Mouse (Mus musculus): ENCODE results near the gene AL607142.1. TPM values are rescaled to one million over a fixed set of nuclear protein-coding genes. Genes with fewer than 3 reads are reported as not detected.

The AL607142.1 gene
- not detected in 2 replicates for polyA plus RNA-seq (2016; fragmentation: Nextera tagmentation; extraction: Ambion mirVana)

DNA sequence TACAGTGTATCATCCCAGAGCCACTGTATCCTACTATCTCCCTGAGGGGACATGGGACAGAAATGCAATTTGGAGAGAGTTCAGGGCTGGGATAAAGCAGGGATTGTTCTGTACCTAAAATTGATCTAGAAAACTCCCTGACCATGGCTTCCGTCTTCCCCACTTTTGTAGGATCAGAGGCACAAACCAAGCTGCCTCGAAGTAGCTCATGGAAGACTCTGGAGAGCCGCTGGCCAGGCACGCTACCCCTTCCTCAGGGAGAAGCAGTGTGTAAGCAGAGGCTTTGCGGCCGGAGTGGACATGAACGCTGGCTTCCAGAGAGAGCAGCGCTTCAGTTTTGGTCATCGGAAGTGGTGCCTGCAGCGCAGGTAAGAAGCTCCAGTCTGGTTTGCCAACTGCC is at the start of gene AL607142.1:
AL607142.1 (plus strand) TSS at position 301 of the 400 bp plus-strand sequence.
- no peaks in the 10 kb centered on the region for H3K4me1 ChIP-seq
- no peak within 1 kb of the TSS for H3K9ac ChIP-seq
- H3K4me2 ChIP-seq (replicated peaks): no peak within 1 kb of the TSS
- H3K4me3 ChIP-seq: no peak within 1 kb of the TSS
- H3K36me3 ChIP-seq: no peaks in the 10 kb centered on the region
- H3K9me3 ChIP-seq: no peaks in the 10 kb centered on the region
- 87% methylated on average over 10 of the region's 10 CpGs for WGBS
- no peak within 1 kb of the TSS for H3K27ac ChIP-seq
- peaks cover 4% of the 10 kb centered on the region; the same call in 1 of the 2 replicates for H3K27me3 ChIP-seq
- no peak for ATAC-seq (ENCODE audit: insufficient number of reproducible peaks, insufficient read depth, low FRiP score, low TSS enrichment)

DNA sequence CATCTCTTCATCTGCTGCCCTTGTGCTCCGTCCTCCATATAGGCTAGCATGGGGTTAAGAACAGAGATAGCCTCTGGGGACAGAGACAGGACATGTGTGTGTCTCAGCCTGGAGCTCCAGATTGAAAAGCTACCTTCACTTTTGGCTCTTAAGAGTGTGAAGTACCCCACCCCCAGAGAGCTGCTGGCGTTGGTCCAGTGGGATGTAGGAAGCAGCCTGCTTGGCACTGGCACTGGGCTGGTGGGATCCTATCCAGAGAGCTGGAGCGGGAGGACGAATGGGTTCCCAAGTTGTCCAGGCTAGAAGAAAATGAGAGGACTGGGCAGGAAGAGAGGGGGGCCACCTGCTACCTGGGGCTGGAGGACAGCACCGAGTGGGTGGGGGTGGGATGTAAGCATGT is 46.4 kb upstream of the AL607142.1 start:
- H3K4me1 ChIP-seq: 0 out of 2 replicates have a peak, but pooled peaks cover 5% of the 10 kb centered on the region
- H3K36me3 ChIP-seq: no peaks in the 10 kb centered on the region
- H3K9me3 ChIP-seq: no peaks in the 10 kb centered on the region
- no peak overlapping the region for H3K4me2 ChIP-seq (replicated peaks)
- WGBS: 84% methylated on average over 5 of the region's 5 CpGs
- ATAC-seq (ENCODE audit: insufficient number of reproducible peaks, insufficient read depth, low FRiP score, low TSS enrichment): no peak
- no peak overlapping the region for H3K9ac ChIP-seq
- H3K27ac ChIP-seq: no peak overlapping the region
- no peak overlapping the region for H3K4me3 ChIP-seq
- no peaks in the 10 kb centered on the region for H3K27me3 ChIP-seq

DNA sequence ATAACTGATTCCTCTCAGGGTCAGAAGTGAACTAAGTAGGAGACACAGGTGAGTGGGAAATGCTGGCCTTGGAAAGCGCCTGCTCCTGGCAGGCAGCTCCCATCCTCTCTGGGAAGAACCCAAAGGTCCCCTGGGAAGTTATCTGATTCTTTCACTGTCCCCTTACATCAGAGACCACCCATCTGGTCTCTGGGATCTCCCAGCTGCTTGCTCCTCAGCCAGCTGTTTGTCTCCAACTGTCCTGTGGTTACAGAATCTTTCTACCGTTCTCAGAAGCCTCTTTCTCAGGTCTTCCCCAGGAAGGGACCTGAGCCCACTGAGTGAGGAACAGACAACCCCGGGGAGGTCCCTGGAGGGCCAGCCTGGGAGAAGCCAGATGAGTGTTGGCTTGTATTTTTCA is 42.4 kb upstream of the AL607142.1 start:
- no peak for ATAC-seq (ENCODE audit: insufficient number of reproducible peaks, insufficient read depth, low FRiP score, low TSS enrichment)

DNA sequence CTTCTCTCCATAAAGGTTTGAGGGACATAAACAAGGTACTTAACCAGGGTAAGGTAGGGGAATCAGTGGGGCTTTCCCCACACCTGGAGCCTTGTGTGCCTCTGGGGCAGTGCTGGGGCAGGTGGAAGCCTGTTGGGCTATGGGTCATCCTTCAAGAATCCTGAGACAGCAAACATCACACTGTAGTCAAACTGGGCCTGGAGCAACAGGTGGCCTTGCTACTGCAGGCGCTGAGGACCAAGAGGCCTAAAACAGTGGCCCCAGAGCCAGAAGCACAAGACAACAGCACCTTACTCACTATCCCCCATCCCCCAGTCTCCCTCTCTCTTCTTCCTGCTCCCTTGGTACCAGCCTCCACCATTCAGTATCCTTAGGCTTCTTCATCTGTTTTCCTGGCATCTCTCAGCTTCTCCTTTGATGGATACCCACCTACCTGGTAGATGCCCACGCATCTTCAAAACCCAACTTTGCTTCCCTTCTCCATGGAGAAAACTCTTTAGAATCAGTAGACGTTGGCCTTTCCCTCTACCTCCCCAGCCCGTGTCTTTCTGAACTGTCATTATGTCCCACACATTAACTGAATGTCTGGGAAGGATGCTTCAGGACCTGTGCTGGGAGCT is 41.5 kb upstream of the AL607142.1 start:
- WGBS: 86% methylated on average over 4 of the region's 4 CpGs
- Histone ChIP-seq H3K9ac (no peak overlapping the region), H3K27ac (no peak overlapping the region), H3K27me3 (no peaks in the 10 kb centered on the region), H3K4me3 (no peak overlapping the region), H3K4me2 (replicated peaks) (no peak overlapping the region), H3K36me3 (no peaks in the 10 kb centered on the region), H3K9me3 (no peaks in the 10 kb centered on the region), H3K4me1 (no peaks in the 10 kb centered on the region)
- no peak for ATAC-seq (ENCODE audit: insufficient number of reproducible peaks, insufficient read depth, low FRiP score, low TSS enrichment)

More for the DNA sequence above, 42.4 kb upstream of the AL607142.1 start:
- 65% methylated on average over 3 of the region's 3 CpGs for WGBS
- no peak overlapping the region for H3K4me3 ChIP-seq
- no peaks in the 10 kb centered on the region for H3K9me3 ChIP-seq
- H3K9ac ChIP-seq: no peak overlapping the region
- H3K27me3 ChIP-seq: no peaks in the 10 kb centered on the region
- H3K36me3 ChIP-seq: no peaks in the 10 kb centered on the region
- H3K27ac ChIP-seq: no peak overlapping the region
- no peak overlapping the region for H3K4me2 ChIP-seq (replicated peaks)
- 0 out of 2 replicates have a peak, but pooled peaks cover 5% of the 10 kb centered on the region for H3K4me1 ChIP-seq

DNA sequence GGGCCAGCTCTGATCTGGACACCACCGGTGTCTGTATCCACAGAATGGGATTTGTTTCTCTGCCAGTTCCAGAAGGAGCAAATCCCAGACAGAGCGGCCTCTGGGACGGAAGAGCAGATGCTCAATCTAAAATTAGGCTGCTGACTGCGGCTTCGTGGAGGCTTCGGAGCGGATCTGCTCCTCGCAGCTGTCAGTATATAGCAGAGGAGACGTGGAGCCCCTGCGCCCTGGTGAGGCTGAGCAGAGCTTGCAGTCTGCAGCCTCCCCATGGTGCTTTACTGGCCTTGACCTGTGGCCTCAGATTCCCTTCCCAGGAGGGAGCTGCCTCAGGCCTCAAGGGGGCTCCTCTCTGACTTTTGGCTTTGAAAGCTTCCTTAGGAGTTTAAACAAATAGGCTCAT is 40.7 kb upstream of the AL607142.1 start:
- ATAC-seq (ENCODE audit: insufficient number of reproducible peaks, insufficient read depth, low FRiP score, low TSS enrichment): no peak
- H3K4me1 ChIP-seq: no peaks in the 10 kb centered on the region
- 49% methylated on average over 10 of the region's 10 CpGs for whole genome bisulfite sequencing

GRCm38 (mm10) chr4:120027671-120028070 is 37.1 kb upstream of the AL607142.1 start:
- 72% methylated on average over 1 of the region's 1 CpGs for WGBS
- Histone ChIP-seq H3K27me3 (peaks cover 26% of the 10 kb centered on the region), H3K4me2 (replicated peaks) (no peak overlapping the region), H3K4me3 (no peak overlapping the region), H3K36me3 (no peaks in the 10 kb centered on the region), H3K9ac (no peak overlapping the region), H3K4me1 (no peaks in the 10 kb centered on the region), H3K27ac (no peak overlapping the region), H3K9me3 (no peaks in the 10 kb centered on the region)
- ATAC-seq (ENCODE audit: insufficient number of reproducible peaks, insufficient read depth, low FRiP score, low TSS enrichment): no peak

More for the DNA sequence above, 40.7 kb upstream of the AL607142.1 start:
- no peak overlapping the region for H3K9ac ChIP-seq
- no peaks in the 10 kb centered on the region for H3K36me3 ChIP-seq
- H3K4me3 ChIP-seq: no peak overlapping the region
- no peaks in the 10 kb centered on the region for H3K27me3 ChIP-seq
- H3K9me3 ChIP-seq: no peaks in the 10 kb centered on the region
- H3K27ac ChIP-seq: no peak overlapping the region
- H3K4me2 ChIP-seq (replicated peaks): no peak overlapping the region

DNA sequence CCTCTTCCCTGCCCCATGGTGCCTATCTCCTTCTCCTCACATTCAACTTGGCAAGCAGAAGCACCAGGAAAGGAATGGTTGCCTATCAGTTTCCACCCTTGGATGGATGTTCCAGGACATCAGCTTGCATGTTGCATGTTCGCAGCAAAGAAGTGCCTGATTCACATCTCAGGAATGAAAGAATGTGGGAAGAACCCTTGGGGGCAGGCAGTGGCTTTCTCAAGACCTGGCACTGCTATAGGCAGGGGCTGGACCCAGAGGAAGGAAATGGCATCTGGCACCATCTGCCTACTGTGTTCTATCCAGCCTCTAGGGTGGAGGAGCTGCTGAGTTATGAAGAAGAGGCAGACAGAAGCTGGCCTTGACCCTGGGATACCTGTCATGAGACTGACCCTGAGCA is 34.9 kb upstream of the AL607142.1 start:
- Histone ChIP-seq H3K27me3 (peaks cover 46% of the 10 kb centered on the region), H3K9me3 (no peaks in the 10 kb centered on the region), H3K36me3 (no peaks in the 10 kb centered on the region), H3K4me3 (no peak overlapping the region), H3K9ac (no peak overlapping the region), H3K4me2 (replicated peaks) (no peak overlapping the region), H3K4me1 (peaks cover 5% of the 10 kb centered on the region; the same call in 1 of the 2 replicates), H3K27ac (no peak overlapping the region)
- no peak for ATAC-seq (ENCODE audit: insufficient number of reproducible peaks, insufficient read depth, low FRiP score, low TSS enrichment)
- WGBS: 76% methylated on average over 1 of the region's 1 CpGs

DNA sequence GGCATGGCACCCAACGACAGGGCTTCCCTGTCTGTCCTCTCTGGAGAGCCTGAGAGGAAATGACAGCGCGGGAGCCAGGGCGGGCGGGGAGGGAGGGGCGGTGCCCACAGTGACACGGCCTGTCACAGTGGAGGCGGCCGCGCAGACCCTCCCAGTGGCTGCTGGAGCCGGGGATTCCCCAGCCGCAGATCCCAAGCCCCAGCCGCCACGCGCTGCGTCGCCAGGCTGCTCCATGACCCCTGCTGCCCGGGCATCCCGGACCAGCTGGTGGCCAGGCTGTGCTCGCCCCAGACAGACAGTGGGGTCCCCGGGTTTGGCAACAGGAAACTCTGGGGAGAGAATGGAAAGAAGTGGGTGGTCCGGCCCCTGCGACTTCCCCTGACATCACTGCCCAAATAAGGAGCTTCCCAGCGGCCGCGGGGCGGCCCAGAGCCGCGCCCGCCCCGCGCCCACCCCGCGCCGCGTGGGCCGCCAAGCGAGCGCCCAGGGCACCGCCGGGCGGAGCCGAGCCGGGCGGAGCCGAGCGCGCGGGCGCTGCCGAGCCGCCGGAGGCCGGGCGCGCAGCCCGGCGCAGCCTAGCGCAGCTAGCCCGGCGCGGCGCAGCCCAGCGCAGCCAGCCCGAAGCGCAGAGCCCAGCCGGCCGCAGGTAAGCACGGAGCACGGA is 32.3 kb upstream of the AL607142.1 start:
- Histone ChIP-seq H3K9me3 (no peaks in the 10 kb centered on the region), H3K4me3 (peak overlapping the region; percentile 45), H3K9ac (peak overlapping the region; percentile 54), H3K4me2 (replicated peaks) (peak overlapping the region; percentile 93), H3K27me3 (peaks cover 58% of the 10 kb centered on the region), H3K4me1 (peaks cover 5% of the 10 kb centered on the region; the same call in 1 of the 2 replicates), H3K36me3 (no peaks in the 10 kb centered on the region), H3K27ac (no peak overlapping the region)
- peak; percentile 54 for ATAC-seq (ENCODE audit: insufficient number of reproducible peaks, insufficient read depth, low FRiP score, low TSS enrichment)
- under 1% methylated on average over 61 of the region's 70 CpGs for WGBS

DNA sequence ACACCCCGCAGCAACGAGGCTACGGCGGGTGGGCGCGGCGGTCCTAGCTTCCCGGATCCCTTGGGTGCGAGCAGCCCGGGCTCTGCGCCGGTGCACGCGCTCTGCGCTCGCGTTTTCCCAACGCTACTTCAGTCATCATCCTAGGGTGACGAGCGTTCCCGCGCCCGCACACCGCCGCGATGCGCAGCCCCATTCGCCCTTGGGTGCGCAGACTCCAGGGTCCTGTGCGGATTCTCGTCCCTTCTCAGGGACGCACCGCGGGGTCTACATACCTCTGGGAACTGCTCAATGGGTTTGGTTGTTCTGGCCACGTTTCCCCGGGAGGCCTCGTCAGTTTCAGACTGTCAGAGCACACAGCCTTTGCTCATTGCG is 31.8 kb upstream of the AL607142.1 start:
- Histone ChIP-seq H3K4me3 (peak overlapping the region; percentile 45), H3K9me3 (no peaks in the 10 kb centered on the region), H3K4me1 (peaks cover 5% of the 10 kb centered on the region; the same call in 1 of the 2 replicates), H3K9ac (peak overlapping the region; percentile 54), H3K27me3 (peaks cover 58% of the 10 kb centered on the region), H3K27ac (no peak overlapping the region), H3K4me2 (replicated peaks) (peak overlapping the region; percentile 93), H3K36me3 (no peaks in the 10 kb centered on the region)
- WGBS: under 1% methylated on average over 38 of the region's 38 CpGs
- 0 out of 2 replicates have a peak, but pooled peaks have one; percentile 13 for ATAC-seq (ENCODE audit: insufficient number of reproducible peaks, insufficient read depth, low FRiP score, low TSS enrichment)

DNA sequence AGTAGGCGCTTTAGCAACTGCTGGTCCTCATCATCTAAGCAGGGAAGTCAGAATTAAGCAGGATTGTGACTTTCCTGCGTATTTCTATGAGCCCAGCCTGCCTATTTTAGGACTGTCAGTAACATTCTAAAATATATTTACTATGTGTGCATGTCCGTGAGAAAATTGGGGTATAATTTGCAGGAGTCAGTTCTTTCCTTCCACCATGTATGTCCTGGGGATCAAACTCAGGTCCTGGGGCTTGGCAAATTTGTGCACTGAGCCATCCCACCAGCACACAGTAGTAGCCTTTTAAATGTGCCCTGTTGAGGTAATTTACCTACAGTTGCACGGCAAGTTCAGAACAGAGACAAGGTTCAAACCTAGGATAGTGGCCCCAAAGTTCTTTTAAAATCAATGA is 28.5 kb upstream of the AL607142.1 start:
- Histone ChIP-seq H3K9me3 (no peaks in the 10 kb centered on the region), H3K9ac (no peak overlapping the region), H3K4me1 (peaks cover 5% of the 10 kb centered on the region; the same call in 1 of the 2 replicates), H3K4me2 (replicated peaks) (no peak overlapping the region), H3K27me3 (peaks cover 44% of the 10 kb centered on the region), H3K36me3 (no peaks in the 10 kb centered on the region), H3K4me3 (no peak overlapping the region), H3K27ac (no peak overlapping the region)
- ATAC-seq (ENCODE audit: insufficient number of reproducible peaks, insufficient read depth, low FRiP score, low TSS enrichment): no peak
- 88% methylated on average over 4 of the region's 4 CpGs for WGBS

GRCm38 (mm10) chr4:120037007-120037406 is 27.8 kb upstream of the AL607142.1 start:
- WGBS: 54% methylated on average over 7 of the region's 7 CpGs
- Histone ChIP-seq H3K4me3 (no peak overlapping the region), H3K27ac (no peak overlapping the region), H3K9me3 (no peaks in the 10 kb centered on the region), H3K36me3 (no peaks in the 10 kb centered on the region), H3K27me3 (peaks cover 37% of the 10 kb centered on the region), H3K4me2 (replicated peaks) (no peak overlapping the region), H3K9ac (no peak overlapping the region), H3K4me1 (peaks cover 5% of the 10 kb centered on the region; the same call in 1 of the 2 replicates)
- ATAC-seq (ENCODE audit: insufficient number of reproducible peaks, insufficient read depth, low FRiP score, low TSS enrichment): no peak

DNA sequence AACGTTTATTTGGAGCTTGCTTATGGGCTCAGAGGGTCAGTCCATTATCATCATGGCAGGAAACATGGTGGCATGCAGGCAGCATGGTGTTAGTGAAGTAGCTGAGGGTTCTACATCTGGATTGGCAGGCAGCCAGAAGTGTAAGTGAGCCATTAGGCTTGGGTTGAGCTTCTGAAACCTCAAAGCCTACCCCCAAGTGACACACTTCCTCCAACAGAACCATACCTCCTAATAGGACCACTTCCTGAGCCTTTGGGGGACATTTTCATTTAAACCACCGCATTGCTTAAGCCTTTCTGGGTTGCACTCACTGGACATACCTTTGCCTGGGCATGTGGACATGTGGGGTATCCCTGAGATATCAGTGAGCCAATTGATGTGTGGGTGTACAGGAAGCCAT is 23.3 kb upstream of the AL607142.1 start:
- ATAC-seq (ENCODE audit: insufficient number of reproducible peaks, insufficient read depth, low FRiP score, low TSS enrichment): no peak
- Histone ChIP-seq H3K9ac (no peak overlapping the region), H3K4me1 (peaks cover 6% of the 10 kb centered on the region), H3K27me3 (no peaks in the 10 kb centered on the region), H3K27ac (no peak overlapping the region), H3K9me3 (no peaks in the 10 kb centered on the region), H3K4me3 (no peak overlapping the region), H3K36me3 (no peaks in the 10 kb centered on the region), H3K4me2 (replicated peaks) (no peak overlapping the region)
- 68% methylated on average over 2 of the region's 2 CpGs for WGBS

Measured in embryonic facial prominence, embryonic 12.5 days (tissue).